Mouse (Mus musculus): ENCODE results near the gene Hibadh. TPM values are rescaled to one million over a fixed set of nuclear protein-coding genes. Genes with fewer than 3 reads are reported as not detected.
"Not testable (repeated sequence)": the region's sequence is repeated elsewhere in the genome, so short reads cannot be mapped to it uniquely, and the experiment has no call there.

Hibadh gene
- polyA plus RNA-seq (2015; fragmentation: Nextera tagmentation; extraction: Ambion mirVana) = 102 and 107 TPM in 2 replicates

DNA sequence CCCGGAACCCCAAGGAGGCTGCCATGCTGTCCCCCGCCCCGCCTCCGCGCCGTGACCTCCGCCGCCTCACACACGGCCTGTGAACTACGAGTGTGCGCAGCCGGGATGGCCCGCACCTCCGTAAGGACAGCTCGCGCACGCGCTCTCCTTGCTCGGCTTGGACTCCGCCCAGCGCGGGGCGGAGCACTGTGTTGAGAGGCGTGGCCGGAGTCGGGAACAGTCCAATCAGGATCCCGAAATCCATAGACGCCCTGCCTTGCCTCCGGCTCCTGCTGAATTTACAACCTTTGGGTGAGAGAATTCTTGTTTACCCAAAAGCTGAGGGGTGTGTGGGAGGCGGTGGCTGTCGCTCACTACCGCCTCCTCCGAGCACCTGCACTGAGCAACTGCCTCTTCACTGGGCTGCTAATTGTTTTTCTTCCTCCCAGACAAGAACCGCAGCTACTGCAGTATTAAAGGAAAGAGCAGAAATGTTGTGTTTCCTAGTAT, at the start of gene Hibadh:
Gene Hibadh, minus strand, starts transcription at position 166 of the 489 bp plus-strand sequence.
- Histone ChIP-seq H3K4me2 (replicated peaks; ENCODE audit: low read depth) (peak within 1 kb of the TSS; percentile 71), H3K9me3 (ENCODE audit: control insufficient read depth, low read length) (no peaks in the 10 kb centered on the region), H3K4me3 (ENCODE audit: low read depth, low read length) (peak within 1 kb of the TSS; percentile 70), H3K27ac (replicated peaks) (peak within 1 kb of the TSS; percentile 89), H3K36me3 (ENCODE audit: control insufficient read depth, insufficient read depth, low read length) (no peaks in the 10 kb centered on the region), H3K4me1 (replicated peaks; ENCODE audit: control insufficient read depth, insufficient read depth) (no peaks in the 10 kb centered on the region), H3K27me3 (ENCODE audit: control insufficient read depth, insufficient read depth, low read length) (no peaks in the 10 kb centered on the region), H3K9ac (ENCODE audit: low read length) (peak within 1 kb of the TSS; percentile 87)
- TF ChIP-seq CTCF (IDR thresholded peaks at IDR 0.05; ENCODE audit: low read depth) (peak; percentile 67), EP300 (optimal IDR thresholded peaks at IDR 0.05) (no peak)
- ATAC-seq (ENCODE audit: low FRiP score, low TSS enrichment) = peak; percentile 99
- under 1% methylated on average over 34 of the region's 34 CpGs for WGBS
- peak; percentile 99 for DNase-seq (ENCODE audit: low spot score)

GRCm38 (mm10) chr6:52686901-52687500, 46.8 kb upstream of the Hibadh start:
- Histone ChIP-seq H3K4me3 (ENCODE audit: low read depth, low read length) (no peak overlapping the region), H3K27ac (replicated peaks) (no peak overlapping the region), H3K36me3 (ENCODE audit: control insufficient read depth, insufficient read depth, low read length) (no peaks in the 10 kb centered on the region), H3K9me3 (ENCODE audit: control insufficient read depth, low read length) (no peaks in the 10 kb centered on the region), H3K4me2 (replicated peaks; ENCODE audit: low read depth) (no peak overlapping the region), H3K9ac (ENCODE audit: low read length) (no peak overlapping the region), H3K27me3 (ENCODE audit: control insufficient read depth, insufficient read depth, low read length) (no peaks in the 10 kb centered on the region), H3K4me1 (replicated peaks; ENCODE audit: control insufficient read depth, insufficient read depth) (no peaks in the 10 kb centered on the region)
- ATAC-seq (ENCODE audit: low FRiP score, low TSS enrichment) (no peak), DNase-seq (ENCODE audit: low spot score) (no peak)
- TF ChIP-seq CTCF (IDR thresholded peaks at IDR 0.05; ENCODE audit: low read depth) (no peak), EP300 (optimal IDR thresholded peaks at IDR 0.05) (no peak)
- 86% methylated on average over 5 of the region's 5 CpGs for WGBS

DNA sequence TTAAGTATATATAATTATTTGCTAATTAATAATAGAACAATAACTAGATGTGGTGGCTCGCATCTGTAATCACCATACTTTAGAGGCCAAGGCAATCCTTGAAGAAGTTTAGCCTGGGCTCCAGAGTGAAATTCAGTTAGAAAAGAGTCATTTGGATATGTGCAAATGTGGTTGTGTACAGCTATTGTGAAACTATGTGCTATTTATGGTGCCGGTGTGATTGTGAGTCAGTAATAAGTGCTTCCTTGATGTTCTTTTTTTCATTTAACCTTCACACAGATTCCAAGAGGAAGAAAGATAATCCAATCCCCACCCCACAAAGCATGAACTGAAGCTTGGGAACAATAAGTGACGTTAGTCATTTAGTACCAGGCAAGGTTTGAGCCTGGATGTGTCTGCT, 42.4 kb upstream of the Hibadh start:
- Histone ChIP-seq H3K27me3 (ENCODE audit: control insufficient read depth, insufficient read depth, low read length) (no peaks in the 10 kb centered on the region), H3K9me3 (ENCODE audit: control insufficient read depth, low read length) (no peaks in the 10 kb centered on the region), H3K27ac (replicated peaks) (no peak overlapping the region), H3K36me3 (ENCODE audit: control insufficient read depth, insufficient read depth, low read length) (no peaks in the 10 kb centered on the region), H3K4me1 (replicated peaks; ENCODE audit: control insufficient read depth, insufficient read depth) (no peaks in the 10 kb centered on the region), H3K4me2 (replicated peaks; ENCODE audit: low read depth) (no peak overlapping the region), H3K9ac (ENCODE audit: low read length) (no peak overlapping the region), H3K4me3 (ENCODE audit: low read depth, low read length) (no peak overlapping the region)
- ATAC-seq (ENCODE audit: low FRiP score, low TSS enrichment) (peak; percentile 33; the same call in 1 of the 2 replicates), DNase-seq (ENCODE audit: low spot score) (no peak)
- WGBS = 73% methylated on average over 3 of the region's 3 CpGs
- TF ChIP-seq CTCF (IDR thresholded peaks at IDR 0.05; ENCODE audit: low read depth) = no peak

DNA sequence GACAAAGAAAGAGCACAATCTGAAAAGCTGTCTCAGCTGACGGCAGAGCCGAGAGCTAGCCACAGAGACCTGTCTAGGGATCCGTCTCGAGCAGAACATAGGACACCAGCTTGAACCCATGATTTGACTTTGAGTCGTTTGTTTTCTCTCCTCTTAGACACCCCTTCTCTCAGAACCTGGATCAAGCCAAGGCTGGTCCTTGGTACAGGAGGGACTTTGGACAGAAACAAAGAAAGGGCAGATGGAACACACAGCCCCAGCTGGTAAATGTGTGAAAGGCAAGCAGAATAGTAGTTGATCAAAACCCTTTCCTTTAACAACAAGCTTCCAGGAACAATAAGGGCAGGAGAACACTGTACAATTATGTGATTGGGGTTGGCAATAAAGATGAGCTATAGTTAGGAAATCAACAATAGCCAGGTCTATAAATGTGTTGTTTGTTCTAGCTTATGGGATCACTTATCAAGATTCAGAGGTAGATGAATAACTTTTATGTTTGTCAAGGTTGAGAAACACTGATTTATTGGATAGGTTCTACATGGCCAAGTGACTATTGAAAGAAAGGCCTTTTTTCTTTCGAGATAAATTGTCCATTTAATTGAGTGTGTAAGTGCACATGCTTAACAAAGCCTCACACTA, 41.8 kb upstream of the Hibadh start:
- 71% methylated on average over 6 of the region's 6 CpGs for WGBS
- Histone ChIP-seq H3K4me1 (replicated peaks; ENCODE audit: control insufficient read depth, insufficient read depth) (no peaks in the 10 kb centered on the region), H3K36me3 (ENCODE audit: control insufficient read depth, insufficient read depth, low read length) (no peaks in the 10 kb centered on the region), H3K27ac (replicated peaks) (no peak overlapping the region), H3K27me3 (ENCODE audit: control insufficient read depth, insufficient read depth, low read length) (no peaks in the 10 kb centered on the region), H3K9me3 (ENCODE audit: control insufficient read depth, low read length) (no peaks in the 10 kb centered on the region), H3K4me2 (replicated peaks; ENCODE audit: low read depth) (no peak overlapping the region), H3K9ac (ENCODE audit: low read length) (no peak overlapping the region), H3K4me3 (ENCODE audit: low read depth, low read length) (no peak overlapping the region)
- TF ChIP-seq CTCF (IDR thresholded peaks at IDR 0.05; ENCODE audit: low read depth) = no peak
- TF ChIP-seq EP300 (optimal IDR thresholded peaks at IDR 0.05) = no peak
- no peak for DNase-seq (ENCODE audit: low spot score)
- no peak for ATAC-seq (ENCODE audit: low FRiP score, low TSS enrichment)

DNA sequence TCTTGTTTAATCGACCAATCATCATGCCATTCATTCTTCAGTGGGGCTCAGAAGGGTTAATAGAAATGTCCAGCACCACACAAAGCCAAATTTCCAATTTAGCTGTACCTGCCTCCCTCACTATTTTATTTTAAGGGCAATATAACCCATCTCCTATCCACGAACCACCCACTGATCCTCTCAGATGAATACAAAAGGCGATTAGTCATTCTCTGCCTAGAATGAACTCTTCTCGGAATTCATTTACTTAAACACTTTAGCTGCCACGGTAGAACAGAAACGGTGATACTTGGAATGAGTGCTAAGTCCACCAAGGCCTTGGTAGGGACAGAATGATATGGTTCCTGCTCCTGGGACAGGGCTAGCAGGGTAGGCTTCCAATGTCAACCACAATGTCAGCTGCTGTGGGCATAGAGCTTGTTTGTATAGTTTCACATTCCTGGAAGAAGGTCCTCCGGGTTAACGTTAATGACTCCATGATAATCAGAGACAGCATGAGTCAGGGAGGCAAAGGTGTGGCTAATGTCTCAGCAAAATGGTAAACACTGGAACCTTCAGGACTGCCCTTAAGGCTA, 40.4 kb upstream of the Hibadh start:
- no peaks in the 10 kb centered on the region for H3K27me3 ChIP-seq (ENCODE audit: control insufficient read depth, insufficient read depth, low read length)
- H3K9me3 ChIP-seq (ENCODE audit: control insufficient read depth, low read length) = no peaks in the 10 kb centered on the region
- DNase-seq (ENCODE audit: low spot score) (peak; percentile 58), ATAC-seq (ENCODE audit: low FRiP score, low TSS enrichment) (peak; percentile 94)
- 29% methylated on average over 8 of the region's 8 CpGs for WGBS
- H3K4me1 ChIP-seq (replicated peaks; ENCODE audit: control insufficient read depth, insufficient read depth) = no peaks in the 10 kb centered on the region
- H3K36me3 ChIP-seq (ENCODE audit: control insufficient read depth, insufficient read depth, low read length) = no peaks in the 10 kb centered on the region
- no peak overlapping the region for H3K9ac ChIP-seq (ENCODE audit: low read length)
- H3K4me3 ChIP-seq (ENCODE audit: low read depth, low read length) = no peak overlapping the region
- no peak overlapping the region for H3K27ac ChIP-seq (replicated peaks)
- TF ChIP-seq EP300 (optimal IDR thresholded peaks at IDR 0.05) (no peak), CTCF (IDR thresholded peaks at IDR 0.05; ENCODE audit: low read depth) (no peak)
- no peak overlapping the region for H3K4me2 ChIP-seq (replicated peaks; ENCODE audit: low read depth)

GRCm38 (mm10) chr6:52679565-52679964, 39.4 kb upstream of the Hibadh start:
- Histone ChIP-seq H3K36me3 (ENCODE audit: control insufficient read depth, insufficient read depth, low read length) (no peaks in the 10 kb centered on the region), H3K4me2 (replicated peaks; ENCODE audit: low read depth) (no peak overlapping the region), H3K9me3 (ENCODE audit: control insufficient read depth, low read length) (no peaks in the 10 kb centered on the region), H3K27me3 (ENCODE audit: control insufficient read depth, insufficient read depth, low read length) (no peaks in the 10 kb centered on the region), H3K4me3 (ENCODE audit: low read depth, low read length) (no peak overlapping the region), H3K9ac (ENCODE audit: low read length) (no peak overlapping the region), H3K27ac (replicated peaks) (no peak overlapping the region), H3K4me1 (replicated peaks; ENCODE audit: control insufficient read depth, insufficient read depth) (no peaks in the 10 kb centered on the region; the same call in 1 of the 2 replicates)
- no peak for TF ChIP-seq EP300 (optimal IDR thresholded peaks at IDR 0.05)
- TF ChIP-seq CTCF (IDR thresholded peaks at IDR 0.05; ENCODE audit: low read depth) = no peak
- ATAC-seq (ENCODE audit: low FRiP score, low TSS enrichment) (no peak), DNase-seq (ENCODE audit: low spot score) (no peak)
- WGBS = 67% methylated on average over 9 of the region's 9 CpGs

DNA sequence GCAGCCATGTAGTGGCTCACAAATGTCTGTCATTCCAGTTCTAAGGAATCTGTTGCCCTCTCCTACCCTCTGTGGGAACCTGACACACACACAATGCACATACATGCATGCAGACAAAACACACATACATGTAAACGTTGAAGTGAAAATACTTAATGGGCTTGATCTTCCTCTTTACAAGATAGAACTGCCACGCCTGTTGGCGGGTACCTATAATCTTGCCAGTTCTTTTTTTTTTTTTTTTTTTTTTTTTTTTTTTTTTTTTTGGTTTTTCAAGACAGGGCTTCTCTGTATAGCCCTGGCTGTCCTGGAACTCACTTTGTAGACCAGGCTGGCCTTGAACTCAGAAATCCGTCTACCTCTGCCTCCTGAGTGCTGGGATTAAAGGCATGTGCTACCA, 37.3 kb upstream of the Hibadh start:
- ATAC-seq (ENCODE audit: low FRiP score, low TSS enrichment); H3K4me1 ChIP-seq (replicated peaks; ENCODE audit: control insufficient read depth, insufficient read depth); H3K27ac ChIP-seq (replicated peaks); H3K9ac ChIP-seq (ENCODE audit: low read length); H3K4me3 ChIP-seq (ENCODE audit: low read depth, low read length); DNase-seq (ENCODE audit: low spot score); H3K9me3 ChIP-seq (ENCODE audit: control insufficient read depth, low read length); H3K36me3 ChIP-seq (ENCODE audit: control insufficient read depth, insufficient read depth, low read length); H3K4me2 ChIP-seq (replicated peaks; ENCODE audit: low read depth); H3K27me3 ChIP-seq (ENCODE audit: control insufficient read depth, insufficient read depth, low read length): not testable (repeated sequence)
- 72% methylated on average over 4 of the region's 4 CpGs for WGBS

All from stomach, postnatal 0 days (tissue).